Mouse (Mus musculus): Measurements from ENCODE around the gene Otub1. TPM values are rescaled to one million over a fixed set of nuclear protein-coding genes. Genes with fewer than 3 reads are reported as not detected.

Otub1 gene
- polyA plus RNA-seq, 1 experiment from 2014 or later, result 250 TPM

GRCm38 (mm10) chr19:7151927-7152653 lies 54.0 kb downstream of the Otub1 start:
- DNase-seq (ENCODE audit: low spot score) (no peak), ATAC-seq (ENCODE audit: low FRiP score) (no peak)
- Histone ChIP-seq H3K4me2 (replicated peaks; ENCODE audit: low read depth, low read length) (no peak overlapping the region), H3K27me3 (ENCODE audit: control insufficient read depth, insufficient read depth, low read length) (0 out of 2 replicates have a peak, but pooled peaks cover 4% of the 10 kb centered on the region), H3K9me3 (ENCODE audit: control insufficient read depth, low read length) (no peaks in the 10 kb centered on the region), H3K9ac (ENCODE audit: low read depth, low read length) (no peak overlapping the region), H3K4me1 (replicated peaks; ENCODE audit: control insufficient read depth, insufficient read depth, low read length) (peaks cover 23% of the 10 kb centered on the region), H3K27ac (ENCODE audit: low read depth, low read length) (no peak overlapping the region), H3K4me3 (ENCODE audit: low read depth, low read length) (no peak overlapping the region), H3K36me3 (ENCODE audit: control insufficient read depth, insufficient read depth, low read length) (no peaks in the 10 kb centered on the region)
- WGBS, result 84% methylated on average over 6 of the region's 6 CpGs

- Histone ChIP-seq H3K27ac (ENCODE audit: low read depth, low read length) (no peak overlapping the region), H3K9me3 (ENCODE audit: control insufficient read depth, low read length) (no peaks in the 10 kb centered on the region), H3K4me2 (replicated peaks; ENCODE audit: low read depth, low read length) (no peak overlapping the region), H3K27me3 (ENCODE audit: control insufficient read depth, insufficient read depth, low read length) (0 out of 2 replicates have a peak, but pooled peaks cover 4% of the 10 kb centered on the region), H3K4me1 (replicated peaks; ENCODE audit: control insufficient read depth, insufficient read depth, low read length) (peaks cover 19% of the 10 kb centered on the region), H3K9ac (ENCODE audit: low read depth, low read length) (no peak overlapping the region), H3K4me3 (ENCODE audit: low read depth, low read length) (no peak overlapping the region), H3K36me3 (ENCODE audit: control insufficient read depth, insufficient read depth, low read length) (no peaks in the 10 kb centered on the region)
- no peak for DNase-seq (ENCODE audit: low spot score)
- 80% methylated on average over 7 of the region's 7 CpGs for WGBS
- no peak for ATAC-seq (ENCODE audit: low FRiP score)
These were observed 54.7 kb downstream of the Otub1 start for GRCm38 (mm10) chr19:7151300-7151926.

GRCm38 (mm10) chr19:7149158-7149685 lies 56.9 kb downstream of the Otub1 start:
- H3K4me1 ChIP-seq (replicated peaks; ENCODE audit: control insufficient read depth, insufficient read depth, low read length), result peaks cover 12% of the 10 kb centered on the region
- 67% methylated on average over 7 of the region's 7 CpGs for WGBS
- no peaks in the 10 kb centered on the region for H3K36me3 ChIP-seq (ENCODE audit: control insufficient read depth, insufficient read depth, low read length)
- no peak for ATAC-seq (ENCODE audit: low FRiP score)
- no peak overlapping the region for H3K9ac ChIP-seq (ENCODE audit: low read depth, low read length)
- H3K4me2 ChIP-seq (replicated peaks; ENCODE audit: low read depth, low read length), result no peak overlapping the region
- no peak for DNase-seq (ENCODE audit: low spot score)
- no peak overlapping the region for H3K4me3 ChIP-seq (ENCODE audit: low read depth, low read length)
- no peaks in the 10 kb centered on the region for H3K9me3 ChIP-seq (ENCODE audit: control insufficient read depth, low read length)
- H3K27me3 ChIP-seq (ENCODE audit: control insufficient read depth, insufficient read depth, low read length), result peaks cover 6% of the 10 kb centered on the region
- no peak overlapping the region for H3K27ac ChIP-seq (ENCODE audit: low read depth, low read length)

GRCm38 (mm10) chr19:7148541-7149085 lies 57.5 kb downstream of the Otub1 start:
- Histone ChIP-seq H3K4me2 (replicated peaks; ENCODE audit: low read depth, low read length) (no peak overlapping the region), H3K4me3 (ENCODE audit: low read depth, low read length) (no peak overlapping the region), H3K4me1 (replicated peaks; ENCODE audit: control insufficient read depth, insufficient read depth, low read length) (peaks cover 15% of the 10 kb centered on the region), H3K36me3 (ENCODE audit: control insufficient read depth, insufficient read depth, low read length) (no peaks in the 10 kb centered on the region), H3K9me3 (ENCODE audit: control insufficient read depth, low read length) (no peaks in the 10 kb centered on the region), H3K9ac (ENCODE audit: low read depth, low read length) (no peak overlapping the region), H3K27me3 (ENCODE audit: control insufficient read depth, insufficient read depth, low read length) (peaks cover 6% of the 10 kb centered on the region), H3K27ac (ENCODE audit: low read depth, low read length) (no peak overlapping the region)
- ATAC-seq (ENCODE audit: low FRiP score) (no peak), DNase-seq (ENCODE audit: low spot score) (peak; percentile 24)
- 74% methylated on average over 8 of the region's 8 CpGs for WGBS

Other genes starting within 250 kb of the Otub1 start
- gene Ppp1r14b, start 231.3 kb downstream of the Otub1 start, polyA plus RNA-seq (2014; fragmentation: Nextera tagmentation; extraction: Ambion mirVana), result 180 and 249 TPM in 2 replicates
- gene Plcb3, start 229.8 kb downstream of the Otub1 start, polyA plus RNA-seq (2014; fragmentation: Nextera tagmentation; extraction: Ambion mirVana), result 14.6 and 14.8 TPM in 2 replicates
- gene Fkbp2, start 225.8 kb downstream of the Otub1 start, polyA plus RNA-seq (2014; fragmentation: Nextera tagmentation; extraction: Ambion mirVana), result 73.7 and 79.3 TPM in 2 replicates
- 21.4 TPM in 2 replicates for gene Vegfb, start 218.7 kb downstream of the Otub1 start, polyA plus RNA-seq (2014; fragmentation: Nextera tagmentation; extraction: Ambion mirVana)
- 18.8 and 22.5 TPM in 2 replicates for gene Dnajc4, start 213.7 kb downstream of the Otub1 start, polyA plus RNA-seq (2014; fragmentation: Nextera tagmentation; extraction: Ambion mirVana)
- gene Nudt22, start 210.2 kb downstream of the Otub1 start, polyA plus RNA-seq (2014; fragmentation: Nextera tagmentation; extraction: Ambion mirVana), result 19.3 and 19.9 TPM in 2 replicates
- 10.6 and 11.1 TPM in 2 replicates for gene Trpt1, start 210.2 kb downstream of the Otub1 start, polyA plus RNA-seq (2014; fragmentation: Nextera tagmentation; extraction: Ambion mirVana)
- gene Fermt3, start 186.8 kb downstream of the Otub1 start, polyA plus RNA-seq (2014; fragmentation: Nextera tagmentation; extraction: Ambion mirVana), result 7.3 and 7.6 TPM in 2 replicates
- gene Stip1, start 166.3 kb downstream of the Otub1 start, polyA plus RNA-seq (2014; fragmentation: Nextera tagmentation; extraction: Ambion mirVana), result 376 and 390 TPM in 2 replicates
- 2.8 and 3.1 TPM in 2 replicates for gene Macrod1, start 149.5 kb downstream of the Otub1 start, polyA plus RNA-seq (2014; fragmentation: Nextera tagmentation; extraction: Ambion mirVana)
- gene Flrt1, start 100.6 kb downstream of the Otub1 start, polyA plus RNA-seq (2014; fragmentation: Nextera tagmentation; extraction: Ambion mirVana), result 4.6 and 5.6 TPM in 2 replicates
- gene Cox8a, start 11.3 kb upstream of the Otub1 start, polyA plus RNA-seq (2014; fragmentation: Nextera tagmentation; extraction: Ambion mirVana), result 762 and 780 TPM in 2 replicates
- 79.9 and 87.6 TPM in 2 replicates for gene Naa40, start 34.9 kb upstream of the Otub1 start, polyA plus RNA-seq (2014; fragmentation: Nextera tagmentation; extraction: Ambion mirVana)
- 28.1 and 31.4 TPM in 2 replicates for gene Rcor2, start 61.0 kb upstream of the Otub1 start, polyA plus RNA-seq (2014; fragmentation: Nextera tagmentation; extraction: Ambion mirVana)
- gene Mark2, start 135.5 kb upstream of the Otub1 start, polyA plus RNA-seq (2014; fragmentation: Nextera tagmentation; extraction: Ambion mirVana), result 47.4 and 50.7 TPM in 2 replicates
- 26.1 and 34.6 TPM in 2 replicates for gene Spindoc, start 176.7 kb upstream of the Otub1 start, polyA plus RNA-seq (2014; fragmentation: Nextera tagmentation; extraction: Ambion mirVana)
- 14.5 and 17.7 TPM in 2 replicates for gene 2700081O15Rik, start 211.3 kb upstream of the Otub1 start, polyA plus RNA-seq (2014; fragmentation: Nextera tagmentation; extraction: Ambion mirVana)